Mouse (Mus musculus) ovary, postnatal 36 days (tissue): ENCODE measurements around the gene Lrrc51.
A peak's percentile ranks its signal among the peaks of the same experiment; 100 is the strongest.
"Not testable (repeated sequence)": the region's sequence is repeated elsewhere in the genome, so short reads cannot be mapped to it uniquely, and the experiment has no call there.

Experiments
- DNase-seq: peaks from one replicate; pipeline ENCODE4 v3.0.0; 2022; ENCODE audit warnings: low spot score, mixed read lengths

Gene Lrrc51

GRCm38 (mm10) chr7:101933751-101934240 lies at the start of gene Lrrc51, which contains the start of gene Numa1:
Lrrc51 (minus strand) TSS chr7:101933895.
Numa1 (plus strand) TSS chr7:101934111.
- peak; percentile 94 for DNase-seq

GRCm38 (mm10) chr7:101982735-101983134 lies 49.0 kb upstream of the Lrrc51 start:
- DNase-seq: no peak

- DNase-seq: no peak
Observed at GRCm38 (mm10) chr7:101974505-101974904, 40.8 kb upstream of the Lrrc51 start.

- DNase-seq: no peak
Observed at GRCm38 (mm10) chr7:101973730-101974129, 40.0 kb upstream of the Lrrc51 start.

DNA sequence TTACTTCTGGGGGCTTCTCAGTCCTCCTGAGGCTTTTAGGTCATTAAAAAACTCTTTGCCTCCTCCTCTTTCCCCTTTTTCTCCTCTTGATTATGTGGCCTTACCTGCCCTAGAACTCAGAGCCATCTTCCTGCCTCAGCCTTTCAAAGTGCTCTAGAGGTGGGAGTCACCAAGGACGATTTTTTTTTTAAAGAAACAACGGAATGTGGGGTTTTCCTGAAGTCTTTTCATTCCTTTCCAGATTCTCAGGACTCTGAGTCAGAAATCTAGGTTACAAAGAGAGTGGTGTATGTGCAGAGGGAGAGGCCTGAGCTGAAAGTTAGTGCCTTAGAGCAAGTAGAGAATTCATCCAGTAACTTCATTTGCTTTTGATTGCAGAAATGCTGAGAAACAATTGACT lies 38.0 kb upstream of the Lrrc51 start:
- DNase-seq: no peak

DNA sequence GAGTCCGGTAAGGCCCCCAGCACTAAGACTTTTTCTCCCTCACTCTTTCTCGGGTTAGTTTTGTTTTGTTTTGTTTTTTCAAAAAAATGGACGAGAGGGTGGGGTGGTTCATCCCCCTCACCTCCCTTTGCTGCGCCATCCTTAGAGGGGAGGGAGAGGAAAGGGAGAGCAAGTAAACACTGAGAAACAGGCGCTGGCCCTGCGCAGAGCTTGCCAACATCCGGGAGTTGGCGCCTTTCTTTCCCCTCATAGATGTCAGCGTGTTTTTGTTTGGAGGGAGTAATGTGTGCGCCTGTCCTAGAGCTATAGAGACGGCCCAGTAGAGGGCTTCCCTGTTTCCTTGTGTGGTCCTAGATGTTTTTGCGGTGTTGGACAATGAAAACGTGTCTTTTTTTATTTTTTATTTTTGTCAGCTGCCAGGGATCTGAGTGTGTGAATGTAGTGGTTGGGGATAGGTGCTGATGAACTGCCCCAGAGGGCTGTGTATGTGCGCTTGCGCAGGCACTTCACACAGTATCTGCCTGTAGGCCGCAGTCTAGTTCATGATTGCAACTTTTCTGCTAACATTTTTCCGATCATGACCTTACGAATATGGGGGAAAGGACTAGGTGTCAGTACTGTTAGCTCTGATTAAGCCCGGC lies 37.2 kb upstream of the Lrrc51 start:
- DNase-seq: peak; percentile 73

- peak; percentile 87 for DNase-seq
Observed at GRCm38 (mm10) chr7:101970429-101970775, 36.7 kb upstream of the Lrrc51 start.

GRCm38 (mm10) chr7:101969694-101970428 lies 36.2 kb upstream of the Lrrc51 start:
- DNase-seq: peak; percentile 90

- DNase-seq: no peak
Observed at GRCm38 (mm10) chr7:101968751-101969150, 35.1 kb upstream of the Lrrc51 start.

GRCm38 (mm10) chr7:101967256-101967655 lies 33.6 kb upstream of the Lrrc51 start:
- no peak for DNase-seq

DNA sequence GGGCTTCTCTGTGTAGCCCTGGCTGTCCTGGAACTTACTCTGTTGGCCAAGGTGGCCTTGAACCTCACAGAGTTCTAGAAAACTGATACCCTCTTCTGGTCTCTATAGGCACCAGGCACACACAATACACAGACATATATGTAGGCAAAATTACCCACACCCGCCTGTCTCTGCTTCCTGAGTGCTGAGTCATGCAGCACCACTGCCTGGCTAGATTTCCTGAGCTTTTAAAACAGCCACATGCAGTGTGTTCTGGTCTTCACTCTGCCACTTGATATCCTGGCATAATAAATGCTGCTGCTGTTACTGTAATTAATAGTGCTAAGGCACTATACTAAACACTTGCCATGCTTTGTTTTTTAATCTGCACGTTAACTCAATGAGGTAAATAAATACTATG lies 31.9 kb upstream of the Lrrc51 start:
- no peak for DNase-seq

- no peak for DNase-seq
Observed at GRCm38 (mm10) chr7:101964551-101964950, 30.9 kb upstream of the Lrrc51 start.

GRCm38 (mm10) chr7:101963621-101964020 lies 29.9 kb upstream of the Lrrc51 start:
- DNase-seq: no peak

DNA sequence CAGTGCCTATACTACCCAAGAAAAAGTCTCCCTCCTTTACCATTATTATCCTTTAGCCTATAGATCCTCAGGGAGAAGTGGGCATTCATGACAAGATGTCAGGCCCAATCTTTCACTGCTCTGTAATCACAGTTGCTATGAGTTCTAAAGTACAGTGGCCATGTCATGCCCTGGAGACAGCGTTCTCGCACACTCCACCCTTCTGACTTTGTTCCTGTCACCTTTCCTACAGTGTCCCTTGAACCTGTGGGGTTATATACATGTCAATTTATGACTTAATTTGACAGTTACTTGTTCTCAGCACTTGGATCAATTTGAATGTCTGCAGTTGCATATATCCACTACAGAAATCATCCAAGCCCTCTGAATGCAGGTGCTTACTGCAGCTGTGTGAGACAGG lies 29.1 kb upstream of the Lrrc51 start:
- DNase-seq: no peak

- no peak for DNase-seq
Observed at GRCm38 (mm10) chr7:101956911-101957310, 23.2 kb upstream of the Lrrc51 start.

DNA sequence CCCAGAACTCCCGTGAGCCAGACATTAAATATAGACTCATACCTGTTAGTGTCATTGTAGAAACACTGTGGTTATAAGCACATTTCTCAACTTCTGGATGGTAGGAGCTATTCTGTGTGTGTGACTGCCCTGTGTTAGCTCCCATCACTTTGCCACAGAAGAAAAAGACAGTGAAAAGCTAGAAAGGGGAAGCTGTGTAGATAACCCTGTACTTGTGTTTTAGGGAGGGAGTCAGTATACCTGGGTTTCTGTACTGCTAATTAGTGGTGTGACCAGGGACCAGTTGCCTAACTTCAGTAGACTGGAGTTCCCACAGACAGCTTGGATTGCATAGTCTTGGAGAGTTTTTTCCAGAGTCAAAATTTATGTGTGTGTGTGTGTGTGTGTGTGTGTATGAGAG lies 22.8 kb upstream of the Lrrc51 start:
- DNase-seq: no peak

GRCm38 (mm10) chr7:101955862-101956261 lies 22.2 kb upstream of the Lrrc51 start:
- DNase-seq: no peak

- no peak for DNase-seq
Observed at GRCm38 (mm10) chr7:101955276-101955675, 21.6 kb upstream of the Lrrc51 start.

DNA sequence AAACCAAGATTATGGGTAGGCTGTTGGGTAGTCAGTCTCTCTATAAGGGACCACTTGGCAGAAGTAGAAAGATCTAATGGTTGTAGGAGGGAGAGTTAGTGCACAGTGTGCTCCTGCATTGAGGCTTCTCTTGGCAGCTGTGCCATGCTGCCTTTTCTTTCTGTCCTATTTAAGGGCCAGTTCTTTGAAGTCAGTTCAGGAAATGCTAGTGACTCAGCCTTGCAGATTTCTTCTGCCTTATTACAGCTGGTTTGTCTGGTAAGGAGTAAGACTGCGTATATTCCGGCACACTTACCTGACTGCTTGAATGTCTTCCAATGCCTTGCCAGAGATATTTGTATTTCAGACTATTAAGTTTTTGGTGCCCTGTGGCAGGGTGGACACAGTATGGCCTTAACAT lies 20.5 kb upstream of the Lrrc51 start:
- DNase-seq: no peak

- DNase-seq: no peak
Observed at GRCm38 (mm10) chr7:101952098-101952497, 18.4 kb upstream of the Lrrc51 start.

GRCm38 (mm10) chr7:101951648-101952047 lies 18.0 kb upstream of the Lrrc51 start:
- DNase-seq: no peak

- not testable (repeated sequence) for DNase-seq
Observed at GRCm38 (mm10) chr7:101949008-101949407, 15.3 kb upstream of the Lrrc51 start.

GRCm38 (mm10) chr7:101939758-101940157 lies 6.1 kb upstream of the Lrrc51 start:
- DNase-seq: no peak

GRCm38 (mm10) chr7:101938348-101938747 lies 4.7 kb upstream of the Lrrc51 start:
- no peak for DNase-seq
